Mouse (Mus musculus) monocyte, adult 5-6 weeks (primary cell): ENCODE results near the gene Nkd1. TPM values are rescaled to one million over a fixed set of nuclear protein-coding genes. Genes with fewer than 3 reads are reported as not detected.

Experiments
- ATAC-seq: fragments of 153-309, 156-312 bp; replicated peaks from 2 replicates; pipeline ENCODE4 v1.8.0; 2017; ENCODE audit warnings: mild to moderate bottlenecking; ENCODE audit not compliant: low TSS enrichment, insufficient number of reproducible peaks, severe bottlenecking, poor library complexity, low FRiP score
- total RNA-seq: library from RNA; stranded (forward); fragments of 200-1000, 200-491, 200-594 nt; gene quantifications from 3 replicates; pipeline ENCODE4 v1.2.3, GENCODE M21; 2017

The Nkd1 gene
- 0.85 to 1.2 TPM in 2 of 3 replicates, not detected in the other for total RNA-seq

DNA sequence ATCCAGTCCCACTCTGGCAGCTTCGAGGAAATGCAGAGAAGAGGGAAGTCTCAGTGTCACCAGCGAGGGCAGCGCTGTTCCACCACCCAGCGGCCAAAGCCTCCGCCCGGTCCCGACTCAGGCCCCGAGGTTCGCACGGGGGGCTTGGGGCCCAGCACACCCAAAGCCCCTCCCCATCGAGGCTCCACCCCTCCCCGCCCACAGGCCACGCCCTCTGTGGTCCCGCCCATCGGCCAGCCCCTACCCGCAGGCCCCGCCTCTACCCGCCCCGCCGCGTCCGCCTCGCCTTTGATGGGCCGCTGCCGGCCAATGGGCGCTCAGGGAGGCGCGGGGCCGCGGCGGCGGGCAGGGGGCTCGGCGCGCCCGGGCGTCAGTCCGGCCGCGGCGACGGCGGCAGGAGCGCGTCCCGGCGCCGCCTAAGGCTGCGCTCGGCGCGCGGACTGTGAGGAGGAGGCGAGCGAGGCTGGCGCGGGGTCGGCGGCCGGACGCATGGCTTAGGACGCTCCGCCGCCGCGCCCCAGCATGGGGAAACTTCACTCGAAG lies at the start of gene Nkd1:
Gene Nkd1, plus strand, starts transcription at position 370 of the 543 bp plus-strand sequence.
- 0 out of 2 replicates have a peak, but pooled peaks have one; percentile 6 for ATAC-seq

DNA sequence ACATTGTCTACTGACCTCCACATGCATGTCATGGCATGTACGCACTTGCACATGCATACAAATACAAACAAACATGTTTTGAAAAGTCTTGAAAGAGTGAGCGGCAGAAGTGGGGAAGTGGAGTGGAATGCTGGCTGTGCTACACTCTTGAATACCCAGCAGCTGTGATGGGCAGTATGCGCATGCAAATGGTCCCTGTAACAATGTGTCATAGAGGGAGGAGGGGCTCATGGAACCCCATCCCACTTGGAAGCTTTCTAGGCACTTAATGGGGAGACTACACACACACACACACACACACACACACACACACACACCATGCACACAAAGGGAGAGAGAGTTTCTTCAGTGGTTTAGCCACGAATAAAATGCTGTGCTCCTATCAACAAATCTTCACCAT lies 39.9 kb upstream of the Nkd1 start:
- no peak for ATAC-seq

DNA sequence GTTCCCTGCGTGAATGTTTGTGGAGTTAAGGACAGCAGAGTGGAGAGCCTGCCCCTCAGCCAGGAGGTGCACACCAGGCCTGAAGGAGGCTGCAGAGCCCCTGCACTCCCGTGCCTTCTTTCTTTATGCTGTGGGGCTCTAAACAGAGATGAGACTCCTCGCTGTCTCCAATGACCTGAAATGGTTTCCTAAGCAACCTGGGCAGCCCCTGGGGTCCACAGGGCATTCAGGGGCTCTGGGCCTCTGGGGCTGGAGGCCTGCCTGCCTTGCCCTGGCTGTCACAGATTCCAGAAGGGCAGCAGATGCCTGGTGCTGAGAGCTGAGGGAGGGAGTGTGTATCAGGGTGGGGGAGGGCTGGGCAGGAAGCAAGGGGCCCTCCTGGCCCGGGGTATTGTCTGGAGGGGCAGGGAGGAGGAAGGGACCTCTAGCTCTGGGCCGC lies 32.7 kb upstream of the Nkd1 start:
- no peak for ATAC-seq

DNA sequence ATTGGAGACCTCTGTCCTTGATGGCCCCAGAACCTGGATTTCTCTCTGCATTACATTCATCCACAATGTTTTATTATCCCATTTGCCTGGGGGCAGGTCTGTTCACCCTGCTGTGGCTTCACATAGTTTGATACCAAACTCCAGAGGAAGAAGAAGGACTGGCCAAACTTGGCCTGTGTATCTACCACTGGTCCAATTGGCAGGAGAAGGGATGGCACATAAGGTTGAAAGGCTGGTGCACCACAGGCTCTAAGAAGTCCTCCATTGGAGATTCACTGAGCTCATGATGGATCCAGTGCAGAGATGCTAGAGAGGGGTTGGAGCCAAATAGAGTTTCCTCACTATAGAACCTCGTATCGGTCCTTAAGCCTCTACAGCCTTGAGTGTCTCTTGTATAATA lies 27.1 kb upstream of the Nkd1 start:
- ATAC-seq = no peak

DNA sequence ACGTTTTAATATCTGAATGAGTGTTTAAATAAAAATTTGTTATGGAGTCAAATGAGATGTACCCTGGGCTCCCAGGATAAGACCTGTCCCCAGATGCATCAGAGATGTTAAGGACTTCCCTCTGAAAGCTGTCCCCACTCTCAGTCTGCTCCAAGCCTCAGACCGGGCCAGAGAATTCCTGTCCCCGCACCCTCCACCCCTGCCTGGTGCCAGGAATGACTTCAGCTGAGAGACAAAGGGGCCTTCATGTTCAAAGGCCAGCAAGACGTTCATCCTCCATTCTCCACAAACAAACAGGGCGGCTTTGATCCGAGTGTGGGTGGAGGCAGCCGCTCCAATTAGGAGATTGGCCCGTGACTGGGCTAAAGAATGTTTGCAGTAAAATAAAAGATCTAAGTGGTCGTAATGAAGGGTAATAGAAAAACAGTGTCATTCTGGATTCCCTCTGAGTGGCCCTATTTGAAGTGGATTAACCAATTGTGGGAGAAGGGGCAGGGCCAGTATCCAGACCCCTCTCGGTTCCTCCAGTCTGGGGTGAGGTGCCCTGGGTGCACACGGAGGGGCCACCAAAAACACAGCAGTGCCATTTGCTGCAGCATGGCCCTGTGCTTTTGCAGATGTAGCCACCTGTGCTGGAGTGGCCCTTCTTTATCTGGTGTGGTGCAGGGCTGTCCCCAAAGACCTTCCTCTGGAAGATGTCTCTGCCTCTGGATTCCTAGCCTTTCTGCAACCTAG lies 25.9 kb upstream of the Nkd1 start:
- ATAC-seq = no peak

DNA sequence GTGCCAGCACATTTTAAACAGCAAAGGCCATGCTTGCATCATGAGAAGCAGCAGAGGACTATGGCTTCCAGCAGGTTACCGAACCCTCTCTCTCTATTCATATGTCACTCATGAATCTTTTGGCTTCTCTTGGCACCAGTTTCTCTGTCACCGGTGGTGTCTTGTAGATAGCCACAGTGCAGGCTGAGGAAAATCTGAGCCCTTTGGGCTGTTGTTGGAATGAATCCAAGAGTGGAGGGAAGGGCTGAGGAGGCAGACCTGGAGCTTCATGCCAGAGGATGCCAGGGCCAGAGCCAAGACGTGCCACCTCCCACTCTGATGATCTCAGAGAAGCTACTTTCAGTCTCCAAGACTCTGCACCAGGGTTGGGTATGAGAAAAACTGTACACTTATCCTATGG lies 19.0 kb upstream of the Nkd1 start:
- no peak for ATAC-seq

DNA sequence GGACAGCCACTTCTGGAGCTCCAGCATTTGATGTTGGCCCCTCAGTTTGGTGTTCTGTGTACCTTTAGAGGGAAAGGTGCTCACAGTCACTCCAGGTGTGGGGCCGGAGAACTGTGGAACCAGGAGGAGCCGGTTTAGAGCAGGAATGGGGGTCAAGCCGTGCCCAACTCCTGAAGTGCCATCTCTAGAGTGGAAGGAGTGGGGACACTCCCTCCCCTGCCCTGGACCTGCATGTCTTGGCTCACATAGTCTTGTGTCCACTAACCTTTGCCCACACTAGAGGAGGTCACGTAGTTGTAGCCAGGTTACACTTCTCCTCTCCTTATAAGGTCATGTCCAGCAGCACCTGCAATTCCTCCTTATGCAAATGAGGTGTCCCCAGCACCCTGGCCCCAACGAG lies 14.2 kb upstream of the Nkd1 start:
- ATAC-seq = no peak

DNA sequence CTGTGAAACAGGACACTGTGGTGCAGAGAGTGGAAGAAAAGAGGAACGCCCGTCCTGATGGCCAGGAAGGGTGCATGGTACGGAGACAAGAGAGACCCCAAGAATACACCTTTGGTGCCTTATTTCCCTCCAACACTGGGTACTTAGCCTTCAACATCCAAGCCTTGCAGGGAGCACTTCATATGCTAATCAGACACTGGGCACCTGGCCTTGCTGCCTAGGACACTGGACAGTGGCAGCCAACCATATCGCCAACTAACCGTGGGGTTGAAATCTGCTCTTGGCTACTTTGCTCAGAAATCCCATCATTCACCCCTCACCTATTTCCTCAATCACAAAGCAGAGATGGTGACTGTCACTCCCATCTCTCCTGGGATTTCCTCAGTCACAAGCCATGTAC lies 10.1 kb upstream of the Nkd1 start:
- ATAC-seq = no peak

DNA sequence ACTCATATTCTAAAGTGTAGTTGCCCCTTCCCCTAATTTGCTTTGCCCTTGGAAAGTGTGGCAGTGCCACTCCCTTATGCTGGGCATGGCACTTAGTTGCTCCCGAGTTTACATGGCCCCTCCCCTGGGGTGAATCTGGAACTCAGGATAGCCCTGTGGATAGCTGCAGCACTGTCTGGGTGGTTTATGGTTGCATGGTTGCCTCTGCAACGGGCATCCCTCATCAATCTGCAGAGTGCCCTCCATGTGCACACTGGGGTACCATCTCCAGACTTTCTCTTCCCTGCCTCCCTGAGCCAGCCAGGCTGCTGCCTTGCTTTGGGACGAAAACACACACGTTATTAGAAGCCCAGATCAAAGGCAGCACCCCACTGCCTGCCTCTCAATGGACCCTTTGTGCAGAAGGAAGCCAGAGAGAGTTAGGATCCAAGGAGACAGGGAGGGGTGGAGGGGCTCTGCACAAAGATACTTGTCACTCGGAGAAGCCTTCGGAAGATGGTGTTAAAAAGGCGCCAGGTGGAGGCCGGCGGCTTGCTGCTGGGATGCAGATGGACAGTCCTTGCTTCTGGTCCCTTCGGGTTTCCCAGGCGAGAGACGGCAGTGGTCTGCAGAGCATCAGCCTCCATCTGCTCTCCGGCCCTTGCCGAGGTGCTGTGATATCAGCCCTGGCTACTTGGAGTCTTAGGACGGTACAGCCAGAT lies 8.9 kb upstream of the Nkd1 start:
- no peak for ATAC-seq

DNA sequence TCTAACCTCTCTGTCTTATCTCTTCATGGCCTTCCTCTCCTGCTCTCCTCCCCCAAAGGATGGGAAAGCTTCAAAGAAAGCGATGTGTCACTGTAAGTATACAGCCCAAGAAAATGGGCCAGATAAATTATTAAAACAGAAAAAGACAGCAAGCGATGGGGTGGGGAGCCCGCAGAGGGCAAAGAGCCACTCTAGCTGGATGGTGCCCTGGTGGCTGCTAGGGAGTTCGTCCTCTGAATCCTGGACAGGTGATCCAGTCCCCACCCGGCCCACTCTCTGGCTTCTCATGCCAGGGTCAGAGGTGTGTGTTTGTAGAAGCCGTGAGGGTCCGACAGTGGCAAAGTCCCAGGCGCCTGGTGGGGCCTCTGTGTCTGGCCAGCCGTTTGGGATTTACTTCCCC lies 3.1 kb upstream of the Nkd1 start:
- ATAC-seq = no peak

DNA sequence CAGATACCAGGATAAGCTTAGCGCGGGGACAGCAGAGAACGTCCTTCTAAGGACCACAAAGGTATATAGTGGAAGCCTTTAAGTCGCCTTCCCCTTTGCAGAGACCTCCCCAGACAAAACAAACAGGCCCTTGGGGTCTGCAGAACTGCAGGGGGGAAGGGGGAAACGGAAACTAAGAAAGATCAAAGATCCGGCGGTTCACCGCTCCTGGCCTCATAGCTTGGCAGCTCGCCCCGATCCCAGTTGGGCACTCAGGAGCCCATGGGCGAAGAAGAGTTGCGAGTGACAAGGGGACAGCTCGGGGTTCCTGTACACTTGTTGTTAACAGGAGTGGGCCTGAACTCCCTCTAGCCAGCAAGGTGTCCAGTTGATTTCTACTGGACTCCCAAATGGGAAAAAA lies 773 bp upstream of the Nkd1 start:
- no peak for ATAC-seq

DNA sequence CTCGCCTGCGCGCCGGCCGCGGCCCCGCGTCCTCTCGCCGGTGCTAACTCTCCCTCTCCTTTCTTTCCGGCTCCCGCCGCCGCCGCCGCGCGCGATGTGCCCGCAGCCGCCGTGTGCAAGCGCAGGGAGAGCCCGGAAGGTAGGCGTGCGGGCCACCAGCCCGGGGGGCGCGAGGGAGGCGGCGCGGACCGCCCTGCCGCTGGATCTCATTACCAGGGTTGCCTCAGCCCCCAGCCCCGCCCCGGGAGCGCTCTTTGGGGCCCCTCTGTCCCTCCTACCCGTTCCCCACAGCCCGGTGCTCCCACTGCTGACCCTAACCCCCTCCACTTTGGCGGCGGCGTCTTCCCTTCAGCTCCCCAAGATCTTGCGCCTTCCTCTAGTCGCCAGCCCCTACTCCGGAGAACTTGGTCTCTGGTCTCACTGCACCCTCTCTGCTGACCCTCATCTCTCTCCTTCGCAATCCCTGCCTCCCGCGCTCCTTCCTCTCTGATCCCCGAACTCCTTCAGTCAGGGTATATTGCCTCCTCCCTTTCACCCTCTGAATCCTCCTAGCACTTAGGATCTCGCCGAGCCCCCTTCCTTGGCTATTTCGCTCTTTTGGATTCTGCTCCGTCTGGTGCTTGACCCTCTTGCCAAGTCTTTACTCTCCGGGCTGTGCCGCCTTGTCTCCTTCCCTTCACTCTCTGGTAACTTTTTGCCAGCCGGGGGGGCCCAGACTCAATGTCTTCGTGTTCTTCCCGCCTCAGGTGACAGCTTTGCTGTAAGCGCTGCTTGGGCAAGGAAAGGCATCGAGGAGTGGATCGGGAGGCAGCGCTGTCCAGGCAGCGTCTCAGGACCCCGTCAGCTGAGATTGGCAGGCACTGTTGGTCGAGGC lies 624 bp downstream of the Nkd1 start:
- ATAC-seq = no peak

DNA sequence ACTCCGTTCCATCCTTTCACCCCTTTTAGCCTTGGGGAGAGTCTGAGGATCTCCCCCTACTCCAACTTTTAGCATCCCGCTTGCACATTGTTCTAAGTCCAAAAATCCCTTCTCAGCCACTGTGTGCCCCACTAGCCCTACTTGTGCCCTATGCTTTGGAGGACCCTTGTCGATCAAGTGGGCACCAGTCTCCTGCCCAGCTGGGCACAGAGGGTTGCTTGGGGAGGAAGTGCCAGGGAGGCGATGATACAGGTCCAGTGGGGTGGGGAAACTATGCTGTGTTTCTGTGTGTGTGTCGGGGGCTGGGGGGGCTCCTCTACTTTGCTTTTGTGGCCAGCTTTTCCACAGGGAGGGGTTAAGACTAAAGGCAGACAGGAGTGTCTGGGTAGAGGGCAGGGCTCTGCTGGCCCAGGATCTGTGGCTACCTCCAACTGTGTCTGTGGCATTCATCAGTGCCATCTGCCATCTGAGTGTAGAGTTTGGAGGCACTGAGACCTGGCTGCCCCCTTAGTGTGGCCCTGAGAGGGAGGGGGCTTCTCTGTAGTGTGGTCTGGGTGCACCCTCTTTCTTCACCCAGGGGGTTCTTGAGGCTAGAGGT lies 1.4 kb downstream of the Nkd1 start:
- ATAC-seq = no peak

DNA sequence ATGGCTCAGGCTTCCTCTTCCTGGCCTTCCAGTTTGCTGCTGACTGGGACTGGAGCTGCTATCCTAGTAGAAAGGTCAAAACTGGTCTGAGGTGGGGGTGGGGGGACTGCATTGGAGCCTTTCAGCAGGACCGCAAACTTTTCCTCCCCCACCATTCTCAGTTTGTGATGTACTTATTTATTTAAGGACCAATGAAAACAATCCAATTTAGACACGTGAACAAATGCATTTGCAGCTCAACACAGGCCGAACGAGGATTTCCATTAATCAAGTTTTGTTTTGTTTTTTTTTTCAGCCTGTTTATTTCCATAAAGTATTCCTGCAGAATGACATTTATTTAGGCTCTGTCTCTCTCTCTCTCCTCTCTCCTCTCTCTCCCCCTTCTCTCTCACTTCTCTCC lies 2.5 kb downstream of the Nkd1 start:
- ATAC-seq = no peak

DNA sequence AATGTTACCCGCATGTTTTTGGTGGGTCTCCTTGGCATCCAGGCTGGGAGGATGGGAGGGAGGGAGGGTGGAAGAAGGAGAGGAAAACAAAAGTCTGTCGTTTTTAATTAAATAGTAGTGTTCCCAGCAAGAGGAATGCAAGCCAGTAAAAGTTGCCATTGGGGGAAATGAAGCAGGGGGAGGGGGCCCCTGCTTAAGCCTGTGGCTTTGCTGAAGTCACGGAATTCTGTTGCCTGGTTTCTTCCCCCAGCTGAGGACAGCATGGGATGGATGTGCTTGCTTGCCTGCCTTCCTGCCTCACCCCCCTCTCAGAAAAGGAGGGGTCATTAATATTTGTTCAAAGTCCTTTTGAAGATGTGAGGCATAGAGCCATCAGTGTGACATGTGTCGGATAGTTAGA lies 3.0 kb downstream of the Nkd1 start:
- no peak for ATAC-seq

DNA sequence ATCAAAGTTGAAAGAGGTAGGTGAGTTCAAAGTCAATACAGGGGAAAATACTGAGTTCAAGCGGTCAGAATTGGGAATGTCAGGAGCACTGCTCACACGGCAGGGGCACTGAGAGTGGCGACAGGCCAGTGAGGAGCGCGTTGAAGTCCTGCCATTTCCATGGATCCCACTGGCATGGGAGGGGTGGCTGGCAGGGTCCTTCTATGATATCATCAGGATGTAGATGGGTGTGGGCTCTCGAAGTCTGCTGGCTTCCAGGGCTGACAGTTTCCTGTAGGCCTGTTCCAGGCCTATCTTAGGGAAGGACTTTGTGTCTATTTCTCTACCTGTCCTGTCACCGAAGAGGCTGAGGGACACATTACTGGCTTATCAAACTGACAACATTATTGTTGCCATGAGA lies 3.7 kb downstream of the Nkd1 start:
- ATAC-seq = no peak

DNA sequence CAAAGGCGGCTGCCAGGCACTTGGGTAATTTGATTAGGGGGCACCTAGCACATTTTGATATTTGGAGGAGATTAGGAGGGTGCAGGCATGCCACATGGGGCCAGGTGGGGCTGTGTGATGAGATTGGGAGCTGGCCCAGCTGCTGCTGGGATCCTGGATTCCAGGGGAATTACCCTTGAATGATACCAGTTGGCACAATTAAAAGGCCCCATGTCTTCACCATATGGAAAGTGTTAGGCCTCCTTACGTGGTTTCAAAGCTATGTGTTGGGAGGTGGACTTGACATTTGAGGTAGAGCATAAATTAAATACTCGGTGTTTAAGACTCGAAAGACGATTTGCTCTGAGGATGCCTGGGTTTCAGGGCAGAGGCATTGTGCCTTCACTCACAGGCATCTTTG lies 5.1 kb downstream of the Nkd1 start:
- ATAC-seq = no peak

DNA sequence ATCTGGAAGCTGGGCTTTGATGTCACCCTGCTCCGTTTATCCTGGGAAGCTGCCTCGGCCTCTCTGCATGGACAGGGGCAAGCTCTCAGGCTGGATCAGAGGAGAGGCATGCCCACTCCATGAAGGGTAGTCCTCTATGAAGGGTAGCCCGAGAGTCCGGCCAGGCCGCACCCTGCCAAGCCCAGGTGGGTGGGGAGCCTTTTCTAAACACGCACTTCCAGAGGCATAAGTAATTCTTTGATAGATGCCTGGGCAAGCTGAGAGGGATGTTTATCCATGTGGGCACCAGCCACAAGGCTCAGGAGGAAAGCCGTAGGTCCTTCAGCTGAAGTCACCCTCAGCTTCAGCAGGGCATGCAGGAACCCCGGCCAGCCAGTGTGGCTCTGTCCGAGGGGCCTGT lies 7.0 kb downstream of the Nkd1 start:
- ATAC-seq = no peak

DNA sequence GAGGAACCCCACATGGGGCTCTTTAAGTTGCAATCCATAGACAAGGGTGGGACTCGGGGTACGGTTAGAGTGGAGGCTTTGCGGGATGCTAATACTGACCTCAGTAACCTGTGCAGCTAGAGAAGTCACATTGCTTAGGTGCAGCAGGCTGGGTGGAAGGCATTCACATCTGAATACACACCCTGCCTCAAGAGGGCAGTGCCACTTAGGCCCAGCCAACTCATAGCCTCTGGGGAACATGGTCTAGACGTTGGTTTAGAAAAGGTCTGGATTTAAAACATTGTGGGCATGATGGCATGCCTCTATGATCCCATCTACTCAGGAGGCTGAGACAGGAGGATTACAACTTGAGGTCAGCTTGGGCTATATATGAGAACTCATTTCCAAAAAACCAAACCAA lies 8.6 kb downstream of the Nkd1 start:
- ATAC-seq = no peak
